Mouse (Mus musculus): Measurements from ENCODE around the gene Phox2b.

Phox2b gene

DNA sequence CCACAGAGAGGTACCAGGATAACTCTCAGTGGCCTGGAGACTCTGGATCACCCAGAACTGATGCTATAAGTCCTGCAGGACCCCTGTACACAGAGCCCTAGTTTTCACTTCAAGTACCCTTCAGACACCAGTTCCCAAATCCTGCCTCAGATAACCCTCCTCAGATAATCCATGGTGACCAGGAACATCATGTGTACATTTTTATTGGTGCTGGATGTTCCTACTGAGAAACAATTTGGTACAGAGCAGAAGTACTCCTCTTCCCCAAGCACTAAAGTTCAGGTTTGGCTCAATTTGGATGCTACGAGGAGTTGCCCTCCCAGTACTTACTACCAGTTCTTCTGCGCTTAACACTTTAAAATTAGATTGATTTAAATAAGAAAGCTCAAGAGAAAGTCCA, 5.1 kb downstream of the Phox2b start:
- no peak for DNase-seq (ENCODE audit: extremely low read depth, insufficient read length, low spot score)

GRCm38 (mm10) chr5:67091766-67092165, 7.3 kb downstream of the Phox2b start:
- no peak for DNase-seq (ENCODE audit: extremely low read depth, insufficient read length, low spot score)

- DNase-seq (ENCODE audit: extremely low read depth, insufficient read length, low spot score), result no peak
Measured at GRCm38 (mm10) chr5:67090856-67091255, 8.2 kb downstream of the Phox2b start.

DNA sequence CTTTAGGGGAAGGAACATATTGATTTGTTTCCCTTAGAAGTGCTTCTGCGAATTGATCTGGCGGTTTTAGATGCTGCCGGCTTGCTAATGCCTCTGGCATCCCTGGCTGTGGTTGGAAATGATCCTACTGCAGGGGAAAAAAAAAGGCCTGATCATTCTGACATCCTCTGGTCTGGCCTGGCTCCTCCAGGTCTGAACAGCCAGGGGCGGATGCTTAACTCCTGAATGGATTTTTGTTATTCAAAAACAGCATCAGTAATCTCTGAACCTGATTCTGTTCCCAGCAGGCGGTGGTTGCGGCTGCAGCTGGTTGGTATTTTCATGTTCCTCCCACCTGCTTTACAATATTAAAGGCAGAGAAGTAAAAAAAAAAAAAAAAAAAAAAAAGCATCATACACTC, 16.0 kb downstream of the Phox2b start:
- no peak for DNase-seq (ENCODE audit: extremely low read depth, insufficient read length, low spot score)

DNA sequence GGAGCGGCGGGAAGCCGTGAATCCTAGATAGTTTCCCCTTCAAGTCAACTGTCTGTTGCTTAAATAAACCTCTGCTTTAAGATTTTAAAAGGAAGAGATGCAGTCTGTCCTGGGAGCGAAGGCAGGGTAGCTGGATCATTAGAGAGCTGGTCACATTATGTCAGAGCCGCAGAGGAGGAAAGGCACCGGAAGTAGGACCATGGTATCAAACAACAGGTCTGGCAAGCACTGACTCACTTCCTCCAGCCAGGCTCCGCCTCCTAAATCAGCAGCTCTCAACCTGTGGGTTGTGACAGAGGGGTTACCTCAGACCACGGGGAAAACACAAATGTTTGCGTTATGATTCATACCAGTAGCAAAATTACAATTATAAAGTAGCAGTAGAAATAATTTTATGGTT, 35.5 kb downstream of the Phox2b start:
- no peak for DNase-seq (ENCODE audit: extremely low read depth, insufficient read length, low spot score)

DNA sequence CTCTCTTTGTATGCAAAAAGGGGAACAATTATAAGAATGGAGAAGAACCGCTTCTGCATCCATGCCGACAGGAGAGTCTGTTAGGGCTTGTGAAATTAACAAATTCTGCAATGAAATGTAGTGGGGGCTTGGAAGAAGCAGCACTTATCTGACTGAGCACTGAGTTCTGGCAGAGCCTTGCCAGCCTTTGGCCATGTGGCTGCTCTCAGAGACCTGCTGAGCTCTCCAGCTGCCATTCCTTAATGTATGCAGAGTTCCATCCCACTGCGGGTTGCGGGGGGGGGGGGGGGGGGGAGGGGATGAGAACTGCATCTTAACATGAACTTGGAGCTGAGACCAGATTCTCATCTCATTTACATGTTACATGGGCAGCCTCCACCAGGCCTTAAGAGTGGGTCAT, 38.6 kb downstream of the Phox2b start:
- no peak for DNase-seq (ENCODE audit: extremely low read depth, insufficient read length, low spot score)

GRCm38 (mm10) chr5:67057803-67058202, 41.3 kb downstream of the Phox2b start:
- no peak for DNase-seq (ENCODE audit: extremely low read depth, insufficient read length, low spot score)

DNA sequence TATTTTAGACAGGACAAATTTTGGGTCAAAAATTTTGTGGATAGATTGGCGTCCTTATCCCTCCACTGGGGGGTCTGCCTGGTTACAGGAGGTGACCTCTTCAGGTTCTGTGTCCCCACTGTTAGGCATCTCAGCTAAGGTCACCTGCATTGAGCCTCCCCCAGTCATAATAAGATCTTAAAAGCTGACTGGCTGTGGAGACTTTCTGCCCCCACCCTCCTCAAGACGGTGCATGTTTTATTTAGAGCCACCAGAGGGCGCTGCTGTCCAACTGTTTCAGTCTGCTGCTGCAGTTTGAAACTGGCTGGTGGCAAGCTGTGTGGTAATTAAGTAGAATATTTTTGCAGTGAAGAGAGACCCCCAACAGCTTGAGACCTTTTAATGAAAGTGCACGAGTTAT, 51.1 kb downstream of the Phox2b start:
- no peak for DNase-seq (ENCODE audit: extremely low read depth, insufficient read length, low spot score)

Measured in 3134 (cell line).